Mouse (Mus musculus): Measurements from ENCODE around the gene Cdc5l. TPM values are rescaled to one million over a fixed set of nuclear protein-coding genes. Genes with fewer than 3 reads are reported as not detected.

Gene Cdc5l
- 28.6 and 29.7 TPM in 2 replicates for polyA plus RNA-seq (2012; rRNA removed)

DNA sequence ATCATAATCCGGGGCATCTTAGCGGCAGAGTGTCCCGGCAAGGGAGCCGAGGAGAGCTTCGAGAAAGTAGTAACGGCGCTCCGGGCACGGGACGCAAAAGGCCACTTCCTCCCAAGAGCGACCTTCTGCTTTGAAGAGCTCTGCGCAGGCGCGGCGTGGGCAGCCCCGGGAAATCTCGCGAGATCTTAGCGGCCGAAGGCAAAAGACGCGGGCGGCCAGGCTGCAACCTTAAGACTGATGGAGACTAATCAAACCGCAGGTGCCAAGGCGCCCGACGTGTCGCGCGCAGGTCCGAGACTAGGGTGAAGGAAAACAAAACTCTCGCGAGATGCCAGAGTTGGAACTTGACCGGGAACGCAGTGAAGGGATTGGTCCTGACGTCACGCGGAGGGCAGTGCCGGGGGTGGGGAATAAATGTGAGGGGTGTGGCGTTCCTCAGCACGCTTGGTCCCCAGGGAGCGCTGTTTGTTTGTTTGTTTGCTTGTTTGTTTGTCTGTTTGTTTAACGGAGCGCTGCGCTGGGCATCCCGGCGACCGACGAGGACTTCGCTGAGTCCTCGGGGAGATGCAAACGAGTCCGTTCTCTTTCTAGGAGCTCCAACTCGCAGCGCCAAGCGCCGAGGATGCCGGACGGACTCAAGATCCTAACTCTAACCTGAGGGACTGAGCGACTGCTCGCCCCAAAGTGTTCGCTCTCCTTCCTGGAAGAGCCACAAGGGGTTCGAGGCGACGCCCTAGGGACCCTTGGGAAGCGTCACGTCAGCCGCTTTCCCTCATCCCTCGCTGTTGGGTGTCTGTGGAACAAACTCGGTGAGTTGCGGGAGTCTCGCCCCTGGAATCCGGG, at the start of gene Cdc5l:
TSS of gene Cdc5l (minus strand) at position 319 of the 843 bp plus-strand sequence.
- Histone ChIP-seq H3K27ac (ENCODE audit: insufficient read depth, low read length) (peak within 1 kb of the TSS; percentile 2), H3K4me1 (ENCODE audit: control insufficient read depth, insufficient read depth, low read length) (peaks cover 3% of the 10 kb centered on the region; the same call in 1 of the 2 replicates), H3K4me3 (ENCODE audit: insufficient read depth, low read length) (peak within 1 kb of the TSS; percentile 72)
- TF ChIP-seq CTCF (IDR thresholded peaks at IDR 0.05; ENCODE audit: extremely low read depth, insufficient read depth, low read length) (no peak), POLR2A (IDR thresholded peaks at IDR 0.05; ENCODE audit: extremely low read depth, insufficient read depth, low read length) (peak; percentile 93)

DNA sequence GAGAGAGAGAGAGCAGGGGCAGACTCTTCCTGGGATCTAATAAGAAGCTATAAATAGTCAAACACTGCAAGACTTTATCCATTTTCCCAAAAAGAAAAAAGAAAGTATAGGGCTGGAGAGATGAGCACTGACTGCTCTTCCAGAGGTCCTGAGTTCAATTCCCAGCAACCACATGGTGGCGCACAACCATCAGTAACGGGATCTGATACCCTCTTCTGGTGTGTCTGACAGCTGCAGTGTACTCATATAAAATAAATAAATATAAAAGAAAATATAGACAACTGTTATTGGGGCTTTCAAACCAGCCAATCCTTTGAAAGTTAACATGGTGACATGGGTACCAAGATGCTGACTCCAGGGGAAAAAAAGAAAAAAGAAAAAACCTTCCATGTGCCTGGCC, 46.9 kb upstream of the Cdc5l start:
- no peak for TF ChIP-seq POLR2A (IDR thresholded peaks at IDR 0.05; ENCODE audit: extremely low read depth, insufficient read depth, low read length)
- peak; percentile 32; the same call in 1 of the 2 replicates for TF ChIP-seq CTCF (IDR thresholded peaks at IDR 0.05; ENCODE audit: extremely low read depth, insufficient read depth, low read length)
- Histone ChIP-seq H3K27ac (ENCODE audit: insufficient read depth, low read length) (no peak overlapping the region), H3K4me1 (ENCODE audit: control insufficient read depth, insufficient read depth, low read length) (no peaks in the 10 kb centered on the region), H3K4me3 (ENCODE audit: insufficient read depth, low read length) (no peak overlapping the region)

DNA sequence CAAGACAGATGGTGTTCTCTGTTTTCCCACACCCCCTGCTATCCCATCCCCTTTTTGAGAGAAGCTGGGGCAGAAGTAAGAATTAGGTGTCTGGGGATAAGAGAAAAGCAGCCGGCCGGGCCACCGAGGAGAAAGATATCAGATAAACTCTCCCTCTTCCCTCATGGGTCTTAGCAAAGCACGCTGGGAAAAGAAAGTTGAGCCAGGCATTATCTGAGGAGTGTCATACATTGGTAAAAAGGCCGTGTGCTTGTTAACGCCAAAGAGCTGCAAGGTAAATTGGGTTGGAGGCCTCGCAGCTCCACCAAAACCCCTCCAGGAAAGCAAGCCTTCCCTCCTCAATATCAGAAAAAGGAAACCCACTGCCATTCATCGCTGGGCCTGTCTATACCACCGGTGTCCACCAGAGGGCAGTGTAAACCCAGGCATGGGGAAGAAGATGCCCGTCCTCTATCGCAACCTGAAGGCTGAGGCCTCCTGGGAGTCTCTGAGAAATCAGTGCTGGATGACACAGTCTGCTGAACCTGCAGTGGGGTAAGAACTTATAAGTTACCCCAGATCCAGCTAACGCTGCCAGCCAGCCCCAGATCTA, 44.8 kb upstream of the Cdc5l start:
- Histone ChIP-seq H3K4me1 (ENCODE audit: control insufficient read depth, insufficient read depth, low read length) (peaks cover 1% of the 10 kb centered on the region; the same call in 1 of the 2 replicates), H3K27ac (ENCODE audit: insufficient read depth, low read length) (no peak overlapping the region), H3K4me3 (ENCODE audit: insufficient read depth, low read length) (no peak overlapping the region)
- no peak for TF ChIP-seq POLR2A (IDR thresholded peaks at IDR 0.05; ENCODE audit: extremely low read depth, insufficient read depth, low read length)
- TF ChIP-seq CTCF (IDR thresholded peaks at IDR 0.05; ENCODE audit: extremely low read depth, insufficient read depth, low read length) = peak; percentile 98

DNA sequence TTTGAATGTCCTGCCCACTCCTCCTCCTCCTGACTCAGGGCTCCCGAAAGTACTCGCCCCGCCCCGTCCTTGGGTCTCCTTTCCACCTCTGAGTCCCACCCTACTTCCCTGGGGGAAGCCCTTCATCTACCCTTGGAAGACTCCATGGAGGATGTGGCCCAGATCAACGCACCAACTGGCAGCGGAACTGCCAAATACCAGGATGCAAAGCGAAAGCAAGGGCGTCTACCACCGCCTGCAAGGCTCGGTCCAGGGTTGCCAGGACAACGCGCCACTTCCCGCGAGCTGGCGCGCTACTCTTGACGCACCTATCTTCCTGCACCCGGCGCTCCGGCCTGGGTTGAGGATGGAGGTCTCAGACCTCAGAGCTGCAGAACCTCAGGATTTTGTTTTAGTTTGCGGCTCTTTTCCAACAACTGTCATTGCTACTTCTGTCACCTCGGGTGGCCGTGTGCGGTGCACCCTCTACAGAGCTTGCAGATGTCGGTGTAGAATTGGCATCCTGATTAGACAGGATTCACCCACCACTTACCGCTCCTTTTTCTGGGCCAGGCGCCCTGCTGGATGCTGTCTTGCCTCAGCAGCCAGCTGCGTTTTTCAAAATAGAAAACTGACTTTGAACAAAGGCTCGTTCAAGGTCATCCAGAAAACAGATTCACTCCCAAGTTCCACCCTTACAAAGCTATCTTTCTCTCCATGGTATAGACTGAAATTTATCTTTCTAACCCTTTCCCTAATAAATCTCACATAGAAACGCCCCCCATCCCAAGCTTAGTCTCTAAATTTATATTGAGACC, 41.3 kb upstream of the Cdc5l start, which contains the start of gene Spats1:
TSS of gene Spats1 (minus strand) at position 747 of the 797 bp plus-strand sequence.
- peak within 1 kb of the TSS; percentile 21 for H3K27ac ChIP-seq (ENCODE audit: insufficient read depth, low read length)
- peak within 1 kb of the TSS; percentile 23 for H3K4me3 ChIP-seq (ENCODE audit: insufficient read depth, low read length)
- peaks cover 4% of the 10 kb centered on the region; the same call in 1 of the 2 replicates for H3K4me1 ChIP-seq (ENCODE audit: control insufficient read depth, insufficient read depth, low read length)
- TF ChIP-seq POLR2A (IDR thresholded peaks at IDR 0.05; ENCODE audit: extremely low read depth, insufficient read depth, low read length) (peak; percentile 76), CTCF (IDR thresholded peaks at IDR 0.05; ENCODE audit: extremely low read depth, insufficient read depth, low read length) (no peak)

DNA sequence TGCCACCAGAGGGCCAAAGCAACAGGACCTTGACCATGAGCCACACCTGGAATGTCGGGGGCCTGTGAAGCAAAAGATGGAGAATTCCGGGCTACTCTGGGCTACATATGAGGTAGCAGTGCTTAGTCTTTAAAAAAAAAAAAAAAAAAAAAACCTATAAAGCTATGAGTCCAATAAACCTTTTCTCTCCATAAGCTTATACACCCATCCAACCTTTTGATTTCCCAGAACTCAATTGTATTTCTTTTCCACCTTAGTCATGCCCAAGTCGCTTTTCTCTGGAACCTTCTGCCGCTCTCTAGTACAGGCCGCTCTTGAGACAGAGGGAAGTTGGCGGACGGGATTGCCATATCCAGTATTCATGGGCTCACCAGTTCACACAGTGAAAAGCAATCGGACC, 40.6 kb upstream of the Cdc5l start:
- H3K4me1 ChIP-seq (ENCODE audit: control insufficient read depth, insufficient read depth, low read length) = peaks cover 4% of the 10 kb centered on the region; the same call in 1 of the 2 replicates
- TF ChIP-seq CTCF (IDR thresholded peaks at IDR 0.05; ENCODE audit: extremely low read depth, insufficient read depth, low read length) = no peak
- no peak for TF ChIP-seq POLR2A (IDR thresholded peaks at IDR 0.05; ENCODE audit: extremely low read depth, insufficient read depth, low read length)
- peak overlapping the region; percentile 23 for H3K4me3 ChIP-seq (ENCODE audit: insufficient read depth, low read length)
- peak overlapping the region; percentile 21 for H3K27ac ChIP-seq (ENCODE audit: insufficient read depth, low read length)

DNA sequence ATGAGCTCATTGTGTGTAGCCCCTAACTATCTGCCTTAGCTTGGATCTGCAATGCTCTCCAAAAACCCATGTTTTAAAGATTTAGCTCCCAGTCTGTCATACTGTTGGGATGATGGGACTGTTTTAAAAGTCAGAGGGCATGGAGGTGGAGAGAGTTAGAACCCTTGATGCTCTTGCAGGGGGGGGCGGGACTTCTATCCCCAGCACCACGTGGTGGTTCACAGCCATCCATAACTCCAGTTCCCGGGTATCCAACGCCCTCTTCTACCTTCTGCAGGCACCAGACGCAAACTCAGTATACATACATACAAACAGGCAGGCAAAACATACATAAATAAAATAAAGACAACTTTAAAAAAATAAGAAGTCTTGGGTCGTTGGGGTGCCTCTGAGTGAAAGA, 40.1 kb upstream of the Cdc5l start:
- Histone ChIP-seq H3K4me1 (ENCODE audit: control insufficient read depth, insufficient read depth, low read length) (peaks cover 4% of the 10 kb centered on the region; the same call in 1 of the 2 replicates), H3K27ac (ENCODE audit: insufficient read depth, low read length) (no peak overlapping the region), H3K4me3 (ENCODE audit: insufficient read depth, low read length) (no peak overlapping the region)
- no peak for TF ChIP-seq CTCF (IDR thresholded peaks at IDR 0.05; ENCODE audit: extremely low read depth, insufficient read depth, low read length)

DNA sequence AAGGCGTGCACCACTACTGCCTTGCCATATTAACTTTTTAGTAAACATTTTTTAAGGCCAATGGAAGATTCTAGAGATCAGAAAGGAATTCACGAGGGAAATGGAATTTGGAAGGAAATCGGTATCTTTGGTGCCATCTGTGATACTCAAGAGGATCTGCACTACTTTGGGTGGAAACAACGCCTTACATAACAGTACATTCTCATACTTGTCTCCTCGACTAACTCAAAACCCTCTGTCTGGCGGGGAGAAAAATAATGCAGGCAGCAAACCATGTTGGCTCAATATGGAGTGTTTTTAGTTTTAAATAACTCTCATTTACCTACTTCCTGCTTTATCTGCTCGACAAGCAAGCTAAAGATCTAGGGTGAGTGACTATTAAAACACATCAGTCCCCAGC, 37.2 kb upstream of the Cdc5l start:
- Histone ChIP-seq H3K27ac (ENCODE audit: insufficient read depth, low read length) (peak overlapping the region; percentile 17; the same call in 1 of the 2 replicates), H3K4me3 (ENCODE audit: insufficient read depth, low read length) (no peak overlapping the region)
- TF ChIP-seq CTCF (IDR thresholded peaks at IDR 0.05; ENCODE audit: extremely low read depth, insufficient read depth, low read length) (no peak), POLR2A (IDR thresholded peaks at IDR 0.05; ENCODE audit: extremely low read depth, insufficient read depth, low read length) (no peak)

DNA sequence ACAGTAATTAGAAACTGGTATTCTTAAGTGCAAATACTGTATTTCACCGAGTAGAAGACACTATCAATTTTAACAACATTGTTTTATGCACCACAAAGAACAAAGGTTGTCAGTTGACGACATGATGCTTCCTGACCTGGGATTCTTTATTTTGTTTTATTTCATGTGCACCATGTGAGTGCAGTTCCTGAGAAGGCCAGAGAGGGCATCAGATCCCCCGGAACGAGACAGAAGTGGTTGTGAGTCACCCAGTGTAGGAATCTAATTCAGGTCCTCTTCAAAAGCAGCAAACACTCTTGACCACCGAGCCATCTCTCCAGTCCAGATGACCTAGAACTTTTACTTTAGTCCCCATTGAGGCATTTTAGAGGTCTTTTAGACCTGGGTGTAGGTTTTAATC, 34.8 kb upstream of the Cdc5l start:
- H3K4me3 ChIP-seq (ENCODE audit: insufficient read depth, low read length) = no peak overlapping the region
- TF ChIP-seq POLR2A (IDR thresholded peaks at IDR 0.05; ENCODE audit: extremely low read depth, insufficient read depth, low read length) (no peak), CTCF (IDR thresholded peaks at IDR 0.05; ENCODE audit: extremely low read depth, insufficient read depth, low read length) (no peak)
- H3K4me1 ChIP-seq (ENCODE audit: control insufficient read depth, insufficient read depth, low read length) = 0 out of 2 replicates have a peak, but pooled peaks cover 3% of the 10 kb centered on the region
- no peak overlapping the region for H3K27ac ChIP-seq (ENCODE audit: insufficient read depth, low read length)

More for the DNA sequence above, 37.2 kb upstream of the Cdc5l start:
- H3K4me1 ChIP-seq (ENCODE audit: control insufficient read depth, insufficient read depth, low read length) = peaks cover 4% of the 10 kb centered on the region; the same call in 1 of the 2 replicates

DNA sequence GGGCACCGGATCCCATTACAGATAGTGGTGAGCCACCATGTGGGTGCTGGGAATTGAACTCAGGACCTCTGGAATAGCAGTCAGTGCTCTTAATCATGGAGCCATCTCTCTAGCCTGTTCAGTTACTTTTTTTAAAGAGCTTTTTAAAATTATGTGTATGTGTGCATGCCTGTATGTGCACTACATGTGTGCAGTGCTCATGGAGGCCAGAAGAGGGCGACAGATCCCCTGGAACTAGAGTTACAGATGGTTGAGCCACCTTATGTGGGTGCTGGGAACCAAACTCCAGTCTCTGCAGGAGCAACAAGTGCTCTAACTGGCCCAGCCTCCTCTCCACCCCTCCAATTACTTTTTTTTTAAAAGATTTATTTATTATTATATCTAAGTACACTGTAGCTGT, 33.2 kb upstream of the Cdc5l start:
- H3K27ac ChIP-seq (ENCODE audit: insufficient read depth, low read length) = no peak overlapping the region
- no peak overlapping the region for H3K4me3 ChIP-seq (ENCODE audit: insufficient read depth, low read length)
- 0 out of 2 replicates have a peak, but pooled peaks cover 3% of the 10 kb centered on the region for H3K4me1 ChIP-seq (ENCODE audit: control insufficient read depth, insufficient read depth, low read length)
- TF ChIP-seq CTCF (IDR thresholded peaks at IDR 0.05; ENCODE audit: extremely low read depth, insufficient read depth, low read length) = no peak
- TF ChIP-seq POLR2A (IDR thresholded peaks at IDR 0.05; ENCODE audit: extremely low read depth, insufficient read depth, low read length) = no peak

Data from cortical plate, adult 2 months (tissue).